Mouse (Mus musculus): ENCODE measurements around the gene Gm13101. TPM values are rescaled to one million over a fixed set of nuclear protein-coding genes. Genes with fewer than 3 reads are reported as not detected.

The Gm13101 gene
- polyA plus RNA-seq (2012; rRNA removed) = not detected in 2 replicates

DNA sequence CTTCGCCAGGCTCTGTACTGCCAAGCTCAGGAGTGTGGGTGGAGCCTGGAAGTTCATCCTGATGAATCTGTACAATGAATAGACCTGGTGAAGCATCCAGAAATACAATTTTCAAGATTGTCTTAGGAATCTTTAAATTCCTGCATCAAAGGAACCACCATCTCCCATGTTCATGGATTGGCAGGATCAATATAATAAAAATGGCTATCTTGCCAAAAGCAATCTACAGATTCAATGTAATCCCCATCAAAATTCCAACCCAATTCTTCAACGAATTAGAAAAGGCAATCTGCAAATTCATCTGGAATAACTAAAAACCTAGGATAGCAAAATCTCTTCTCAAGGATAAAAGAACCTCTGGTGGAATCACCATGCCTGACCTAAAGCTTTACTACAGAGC lies at the start of gene Gm13101:
TSS of gene Gm13101 (minus strand) at position 101 of the 400 bp plus-strand sequence.

DNA sequence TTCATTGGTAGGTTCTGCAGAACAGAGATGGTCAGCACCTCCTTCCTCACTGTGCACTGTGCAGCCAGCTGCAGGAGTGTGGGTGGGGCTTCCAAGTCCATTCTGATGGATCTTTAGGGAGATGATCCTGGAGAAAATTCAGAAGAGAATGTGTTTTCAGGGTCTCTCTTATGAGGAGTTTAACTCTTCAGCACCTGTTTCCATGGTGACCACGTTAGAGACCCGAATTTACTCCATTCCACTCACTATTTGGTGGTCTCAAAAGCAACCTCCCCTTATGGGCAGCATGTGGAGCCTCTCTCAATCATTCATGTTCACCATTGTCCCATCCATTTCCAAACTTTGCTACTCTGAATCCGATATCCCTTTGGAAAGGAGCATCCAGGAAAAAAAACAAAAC lies 27.5 kb upstream of the Gm13101 start, which contains the start of gene Pramef17:
TSS of gene Pramef17 (minus strand) at position 101 of the 400 bp plus-strand sequence.

DNA sequence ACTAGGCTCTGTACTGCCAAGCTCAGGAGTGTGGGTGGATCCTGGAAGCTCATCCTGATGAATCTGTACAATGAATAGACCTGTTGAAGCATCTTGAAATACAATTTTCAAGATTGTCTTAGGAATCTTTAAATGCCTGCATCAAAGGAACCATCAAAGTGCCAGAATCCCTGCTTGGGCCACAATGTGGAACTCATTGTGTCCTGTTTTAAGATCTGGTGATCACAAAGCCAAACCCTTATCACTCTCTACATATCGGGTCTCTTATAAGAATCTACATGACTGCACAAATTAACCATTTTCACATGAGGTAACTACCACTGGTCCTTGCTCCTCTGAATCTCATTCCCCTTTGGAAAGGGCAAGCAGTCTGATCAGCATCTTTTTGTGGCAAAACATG lies 15.8 kb downstream of the Gm13101 start, which contains the start of gene Pramef25:
TSS of gene Pramef25 (minus strand) at position 101 of the 400 bp plus-strand sequence.

Other genes with a start within 250 kb of the Gm13101 start
- gene Gm13078, start 247.5 kb downstream of the Gm13101 start, polyA plus RNA-seq (2012; rRNA removed) = not detected in 2 replicates
- gene Gm13023, start 177.6 kb downstream of the Gm13101 start, polyA plus RNA-seq (2012; rRNA removed) = not detected in 2 replicates
- not detected in 2 replicates for gene Gm13084, start 150.9 kb downstream of the Gm13101 start, polyA plus RNA-seq (2012; rRNA removed)
- not detected in 2 replicates for gene Gm13103, start 120.5 kb downstream of the Gm13101 start, polyA plus RNA-seq (2012; rRNA removed)
- gene Pramef6, start 66.6 kb downstream of the Gm13101 start, polyA plus RNA-seq (2012; rRNA removed) = not detected in 2 replicates
- not detected in 2 replicates for gene Pramef25, start 15.9 kb downstream of the Gm13101 start, polyA plus RNA-seq (2012; rRNA removed)
- not detected in 2 replicates for gene Pramef17, start 27.4 kb upstream of the Gm13101 start, polyA plus RNA-seq (2012; rRNA removed)
- not detected in 2 replicates for gene Pramel4, start 92.2 kb upstream of the Gm13101 start, polyA plus RNA-seq (2012; rRNA removed)
- not detected in 2 replicates for gene Gm13102, start 139.5 kb upstream of the Gm13101 start, polyA plus RNA-seq (2012; rRNA removed)
- not detected in 2 replicates for gene Oog3, start 195.7 kb upstream of the Gm13101 start, polyA plus RNA-seq (2012; rRNA removed)
- gene Oog2, start 223.8 kb upstream of the Gm13101 start, polyA plus RNA-seq (2012; rRNA removed) = not detected in 2 replicates
- not detected in 2 replicates for gene C87977, start 246.4 kb upstream of the Gm13101 start, polyA plus RNA-seq (2012; rRNA removed)